Mouse (Mus musculus) cerebellum, adult (tissue): Measurements from ENCODE around the gene Prdm1.

Source experiments
- ATAC-seq: cut with Nextera tagmentation; 2 replicates; pipeline ENCODE4 v1.9.2; 2017; ENCODE audit warnings: mild to moderate bottlenecking, moderate library complexity, mixed read lengths; ENCODE audit not compliant: insufficient number of reproducible peaks, low FRiP score, low TSS enrichment

The Prdm1 gene

DNA sequence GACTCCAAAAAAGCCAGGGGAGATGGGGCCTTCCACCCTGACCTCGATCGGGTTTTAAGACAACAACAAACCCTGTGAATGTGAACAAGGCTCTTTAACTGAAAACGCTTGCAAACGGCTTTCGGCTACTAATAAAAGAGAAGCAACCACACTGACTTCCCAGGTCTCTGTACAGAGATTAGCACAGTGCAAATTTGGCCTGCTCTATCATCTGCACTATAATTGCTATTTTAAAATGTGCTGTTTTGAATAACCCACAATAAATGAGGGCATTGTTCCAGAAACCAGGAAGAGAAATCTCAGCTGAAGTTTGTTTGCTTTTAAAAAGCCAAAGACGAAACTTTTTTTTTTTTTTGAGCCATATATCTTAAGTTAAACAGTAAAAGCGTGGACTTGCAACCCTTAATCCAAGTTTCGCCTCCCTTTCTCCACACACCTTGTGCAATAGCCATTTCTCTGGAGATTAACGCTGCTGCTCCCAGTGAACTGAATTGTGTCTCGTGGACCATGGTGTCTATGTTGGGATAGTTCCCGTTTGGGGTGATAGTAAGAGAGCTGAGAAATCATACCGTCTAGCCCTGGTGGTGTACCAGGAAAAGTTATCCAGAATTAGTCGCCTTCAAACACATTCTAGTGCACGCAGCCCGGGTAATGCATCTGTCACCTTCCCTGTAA is 34.3 kb downstream of the Prdm1 start:
- no peak for ATAC-seq

DNA sequence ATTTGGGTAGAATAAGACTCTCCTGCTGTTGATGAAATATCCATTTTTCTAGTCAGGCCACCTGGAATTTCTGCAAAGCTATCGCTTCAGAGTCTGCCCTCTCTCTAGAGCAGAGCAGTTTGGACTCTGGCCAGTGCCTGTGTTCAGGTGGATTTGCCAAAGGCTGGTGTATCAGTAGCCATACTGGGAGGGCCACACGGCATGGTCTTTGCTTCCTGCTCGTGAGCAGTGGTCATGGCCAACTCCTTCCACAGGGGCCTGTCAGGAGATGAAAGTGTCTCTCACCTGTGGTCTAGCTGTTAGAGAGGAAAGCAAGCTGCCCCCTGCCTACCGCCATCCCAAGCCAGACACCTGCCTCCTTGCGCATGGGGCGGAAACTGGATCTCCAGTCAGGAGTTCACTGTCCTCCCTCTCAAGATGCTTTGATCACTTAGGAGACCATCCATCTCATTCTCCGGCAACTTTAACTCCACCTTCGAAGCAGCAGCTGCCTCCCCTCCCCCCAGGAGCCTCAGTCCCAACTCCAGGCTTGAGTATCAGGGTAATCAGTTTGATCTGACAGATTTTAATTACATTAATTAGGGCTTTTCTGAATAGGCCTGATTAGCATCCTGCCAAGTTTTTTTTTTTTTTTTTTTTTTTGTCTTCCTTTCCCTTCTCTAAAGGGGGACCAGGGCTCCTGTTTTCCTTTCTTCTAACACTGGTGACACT is 35.3 kb downstream of the Prdm1 start:
- peak; percentile 26; the same call in 1 of the 2 replicates for ATAC-seq

DNA sequence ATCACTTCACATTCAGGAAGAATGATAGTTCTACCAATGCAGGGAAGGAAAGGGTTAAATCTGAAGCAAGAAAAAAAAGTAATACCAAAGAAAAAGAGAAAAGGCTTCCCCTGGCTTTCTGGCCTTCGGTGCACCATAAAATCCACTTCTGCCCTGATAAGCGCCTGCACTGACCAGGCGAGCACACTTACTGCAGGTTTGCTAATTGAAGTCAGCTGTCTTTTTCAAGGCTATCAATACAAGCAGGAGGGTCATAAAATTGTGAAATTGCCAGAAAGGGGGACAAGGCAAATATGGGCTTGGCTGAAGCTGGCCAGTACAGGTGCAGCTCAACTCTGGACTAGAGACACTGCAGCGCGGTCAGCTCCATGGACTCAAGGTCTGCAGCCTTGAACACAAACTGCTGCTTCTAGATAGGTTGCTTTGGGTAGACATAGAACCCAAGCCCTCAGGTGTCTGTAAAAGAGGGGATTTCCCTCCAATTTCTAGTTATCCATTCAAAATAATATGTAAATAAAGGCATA is 37.3 kb downstream of the Prdm1 start:
- ATAC-seq, result no peak

DNA sequence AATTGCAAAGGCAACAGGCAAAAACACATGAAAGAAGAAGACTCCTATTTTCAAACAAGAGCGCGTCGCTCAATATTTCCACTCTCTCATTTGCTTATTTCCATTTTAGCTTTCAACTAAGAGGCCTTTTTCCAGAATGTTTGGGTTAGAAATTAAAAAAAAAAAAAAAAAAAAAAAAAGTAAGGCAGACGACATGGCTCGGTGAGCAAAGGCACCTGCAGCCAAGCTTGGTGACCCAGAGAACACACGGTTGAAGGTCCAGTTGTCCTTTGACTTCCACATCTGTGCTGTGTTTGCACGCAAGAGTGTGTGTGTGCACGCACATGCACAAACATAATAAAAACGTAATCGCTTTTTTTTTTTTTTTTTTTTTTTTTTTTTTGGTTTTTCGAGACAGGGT is 41.2 kb downstream of the Prdm1 start:
- no peak for ATAC-seq

DNA sequence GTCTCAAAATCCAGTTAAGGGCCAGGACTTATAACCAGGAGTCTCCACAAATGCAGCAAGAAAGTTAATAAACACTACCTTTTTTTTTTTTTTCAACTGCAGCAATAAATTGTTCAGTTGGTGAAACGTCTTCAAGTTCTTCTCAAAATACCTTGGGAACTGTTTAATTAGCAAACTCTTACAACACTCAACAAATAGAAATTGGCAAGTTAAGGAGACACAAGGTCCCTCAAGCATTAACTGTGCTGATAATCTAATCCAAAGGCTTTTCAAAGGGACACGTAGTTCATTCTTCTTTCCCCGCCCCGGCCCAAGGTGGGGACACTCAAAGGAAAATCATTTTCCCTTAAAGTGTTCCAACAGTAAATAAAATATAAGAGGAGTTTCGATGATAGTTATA is 44.2 kb downstream of the Prdm1 start:
- no peak for ATAC-seq

DNA sequence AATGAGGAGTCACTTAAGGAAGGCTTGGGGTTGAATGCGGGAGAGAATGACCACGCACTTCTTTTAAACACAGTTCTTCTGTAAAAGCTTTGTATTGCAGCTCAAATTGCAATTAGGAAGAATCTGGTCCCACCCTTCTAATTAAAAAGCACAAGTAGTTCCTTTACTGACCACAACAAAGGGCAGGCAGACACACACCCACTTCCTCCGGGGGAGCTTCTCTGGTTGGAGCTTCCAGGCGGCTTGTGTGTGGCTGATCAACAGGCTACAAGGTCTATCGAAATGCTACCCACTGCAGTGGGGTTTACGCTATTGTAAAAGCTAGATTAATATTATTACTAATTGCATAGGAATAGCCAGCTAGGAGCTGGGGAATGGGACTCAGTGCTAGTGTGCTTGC is 45.2 kb downstream of the Prdm1 start:
- no peak for ATAC-seq

DNA sequence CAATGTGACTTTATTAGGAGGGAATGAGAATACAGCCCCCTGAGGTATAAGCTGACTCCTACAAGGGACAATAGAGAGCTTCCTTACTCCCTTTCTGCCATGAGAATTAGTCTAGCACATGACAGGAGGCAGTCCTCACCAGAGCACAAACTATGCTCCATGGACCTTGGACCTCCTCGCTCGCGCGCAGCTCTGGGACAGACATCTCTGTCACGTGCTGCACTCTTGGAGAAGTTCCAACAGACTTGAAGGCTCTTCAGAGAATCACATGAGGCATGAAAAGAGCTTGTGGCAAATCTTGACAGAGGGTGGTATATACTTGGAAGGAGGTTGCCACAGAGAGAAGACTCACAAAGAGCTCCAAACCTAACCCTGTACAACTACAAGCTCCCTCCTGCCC is 46.9 kb downstream of the Prdm1 start:
- ATAC-seq, result no peak

DNA sequence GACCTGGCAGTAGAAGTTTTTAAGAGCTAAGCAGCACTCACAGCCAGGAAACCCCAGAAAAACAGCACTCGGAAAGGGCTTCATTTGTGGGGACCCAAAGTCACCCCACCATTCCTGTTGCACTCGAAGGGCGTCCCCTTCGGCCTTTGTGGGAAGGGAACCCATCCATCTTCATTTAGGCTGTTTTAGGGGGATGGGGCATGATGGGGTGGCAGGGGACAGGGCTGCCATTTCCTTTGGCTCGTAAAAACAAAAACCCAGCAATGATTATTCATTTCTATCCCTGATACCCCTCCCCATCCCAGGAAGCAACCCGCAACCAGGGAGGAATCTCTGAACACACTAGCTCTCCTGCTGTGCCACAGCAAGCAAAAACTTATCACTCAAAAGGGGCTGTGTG is 49.0 kb downstream of the Prdm1 start:
- ATAC-seq, result no peak

DNA sequence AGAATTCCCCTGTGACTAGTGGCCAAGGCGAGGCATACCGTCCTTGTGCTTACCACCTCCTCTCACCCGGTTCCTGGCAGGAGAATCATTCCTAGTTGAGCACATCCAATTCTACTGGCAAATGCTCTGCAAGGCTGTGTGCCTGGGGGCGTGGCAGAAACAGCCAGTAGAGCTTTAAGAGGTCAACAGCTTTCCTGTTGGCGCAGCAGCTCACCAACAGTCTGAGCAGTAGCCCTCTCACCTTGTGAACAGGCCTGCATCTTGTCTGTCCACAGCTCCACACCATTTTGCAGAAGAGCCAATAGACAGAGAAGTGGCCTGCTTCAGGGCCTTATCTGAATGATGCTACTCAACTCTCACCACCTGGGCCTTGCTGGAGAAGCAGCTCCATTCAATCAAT is 50.2 kb downstream of the Prdm1 start:
- ATAC-seq, result no peak

DNA sequence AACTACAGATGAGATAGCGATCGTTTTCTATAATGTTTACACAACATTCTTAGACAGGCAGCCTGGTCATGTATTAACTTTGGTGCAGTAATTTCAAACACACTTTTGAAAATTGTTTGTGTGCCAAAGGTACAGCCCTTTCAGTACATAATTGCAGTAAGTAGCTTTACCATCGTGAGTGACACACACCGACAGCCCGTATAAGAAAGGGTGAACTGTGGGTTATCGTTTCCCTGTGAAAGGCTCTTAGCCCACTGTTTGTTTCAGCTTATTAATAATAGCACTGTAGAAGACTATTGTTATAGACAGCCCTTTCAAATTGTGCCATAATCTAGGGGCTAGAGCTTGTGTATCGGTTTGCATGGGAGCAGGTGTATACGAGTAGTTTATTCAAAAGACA is 51.1 kb downstream of the Prdm1 start:
- ATAC-seq, result no peak

DNA sequence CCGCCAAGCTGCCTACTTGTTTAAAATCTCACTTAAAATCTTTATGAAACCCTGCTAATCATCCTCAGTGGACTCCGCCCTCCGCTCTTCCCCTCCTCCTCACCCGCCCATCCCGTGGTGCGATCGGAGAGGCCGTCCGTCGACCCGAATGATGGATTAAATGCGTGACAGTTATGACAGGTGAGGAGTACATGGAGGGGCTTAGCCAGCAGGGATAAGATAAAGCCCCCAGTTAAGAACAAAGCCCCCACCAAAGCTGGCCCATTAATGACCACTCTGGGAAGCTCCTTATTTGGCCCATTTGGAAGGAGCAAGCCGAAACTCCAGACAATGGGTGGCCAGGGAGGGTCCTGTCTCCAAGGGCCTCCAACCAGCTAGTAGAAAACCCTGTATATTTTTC is 51.8 kb downstream of the Prdm1 start:
- no peak for ATAC-seq

DNA sequence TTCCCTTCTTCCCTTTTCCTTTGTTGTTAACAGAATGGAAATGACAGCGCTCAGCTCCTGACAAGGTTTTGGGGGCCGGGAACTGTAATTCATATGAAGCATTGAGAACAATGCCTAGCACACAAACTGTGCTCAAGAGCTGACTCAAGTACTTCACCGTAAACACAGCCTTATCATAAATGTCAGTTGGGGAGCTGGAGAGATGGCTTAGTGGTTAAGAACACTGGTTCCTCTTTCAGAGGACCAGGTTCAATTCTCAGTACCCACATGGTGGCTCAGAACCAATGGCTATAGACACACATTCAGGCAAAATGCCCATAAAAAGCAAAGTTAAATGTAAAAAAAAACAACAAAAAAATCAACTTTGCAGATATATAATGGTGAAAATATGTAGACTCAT is 52.9 kb downstream of the Prdm1 start:
- ATAC-seq, result no peak

DNA sequence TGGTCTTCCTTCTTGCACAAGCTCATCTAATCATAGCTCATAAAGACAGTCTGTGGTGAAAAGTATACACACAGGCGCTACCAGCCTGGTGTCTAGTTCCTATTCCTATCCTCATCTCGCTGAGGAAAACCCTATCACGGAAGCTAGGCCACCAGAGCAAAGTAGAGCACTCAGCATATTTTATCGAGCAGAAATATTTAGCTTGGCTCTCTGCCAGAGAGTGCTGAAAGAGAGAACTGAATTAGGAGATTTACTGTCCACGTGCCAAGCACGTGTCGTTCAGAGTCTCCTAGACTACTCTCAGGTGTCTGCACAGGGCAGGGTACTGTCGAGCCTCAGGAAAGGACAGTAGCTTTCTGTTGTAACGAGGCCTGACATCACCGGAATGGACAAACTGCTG is 54.0 kb downstream of the Prdm1 start:
- ATAC-seq, result no peak

DNA sequence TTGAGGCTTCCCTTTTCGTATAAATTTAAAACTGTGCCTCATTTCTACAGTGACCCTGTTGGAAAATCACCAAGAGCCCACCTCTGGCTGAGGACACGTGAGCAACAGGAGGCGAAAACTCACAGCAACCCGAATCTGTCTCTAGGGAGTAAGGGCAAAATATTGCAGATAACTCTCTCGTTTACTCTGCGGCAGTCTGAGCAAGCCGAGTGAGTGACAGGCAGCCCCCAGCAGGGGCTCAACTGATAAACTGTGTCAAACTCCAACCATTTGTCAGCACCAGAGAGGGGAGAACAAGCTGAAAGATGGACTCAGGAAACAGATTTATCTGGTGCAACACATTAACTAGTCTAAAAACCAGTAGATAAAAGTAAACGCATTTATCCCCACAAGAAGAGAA is 62.7 kb downstream of the Prdm1 start:
- no peak for ATAC-seq

DNA sequence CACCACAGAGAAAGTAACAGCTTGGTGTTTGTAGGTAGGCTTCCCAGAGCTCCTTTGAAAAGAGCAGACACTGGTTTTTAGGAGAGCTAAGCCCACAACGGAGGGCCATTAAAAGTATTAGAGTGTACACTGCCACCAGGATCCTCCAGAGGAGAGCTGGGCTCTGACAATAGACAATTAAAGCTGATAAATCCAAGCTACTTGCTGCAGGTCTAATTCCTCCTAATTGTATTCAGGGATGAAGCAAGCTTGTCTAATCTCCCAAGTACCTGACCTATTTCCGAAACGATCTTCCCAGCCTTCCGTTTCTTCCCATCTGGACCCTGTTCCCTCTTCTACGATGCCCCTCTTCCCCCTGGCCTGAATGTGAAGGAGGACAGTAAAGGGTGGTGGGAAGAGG is 63.7 kb downstream of the Prdm1 start:
- no peak for ATAC-seq

DNA sequence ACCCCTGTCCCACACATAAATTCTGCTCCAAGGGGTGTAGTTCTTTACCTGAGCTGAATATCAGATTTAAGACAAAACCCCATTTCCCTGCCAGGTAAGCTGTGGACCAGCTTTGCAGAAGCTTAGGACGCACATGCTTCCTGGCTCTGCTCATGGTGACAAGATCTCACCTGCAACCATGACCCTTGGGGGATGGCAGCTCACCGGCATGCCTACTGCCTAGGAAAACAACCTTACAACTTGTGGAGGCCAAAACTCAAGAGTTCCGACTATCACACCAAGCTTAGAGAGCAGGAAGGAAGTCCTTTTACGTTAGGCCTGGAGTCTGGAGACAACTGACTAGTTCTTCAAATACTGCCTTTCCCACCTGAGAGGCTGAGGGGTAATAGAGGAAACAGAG is 64.4 kb downstream of the Prdm1 start:
- no peak for ATAC-seq

DNA sequence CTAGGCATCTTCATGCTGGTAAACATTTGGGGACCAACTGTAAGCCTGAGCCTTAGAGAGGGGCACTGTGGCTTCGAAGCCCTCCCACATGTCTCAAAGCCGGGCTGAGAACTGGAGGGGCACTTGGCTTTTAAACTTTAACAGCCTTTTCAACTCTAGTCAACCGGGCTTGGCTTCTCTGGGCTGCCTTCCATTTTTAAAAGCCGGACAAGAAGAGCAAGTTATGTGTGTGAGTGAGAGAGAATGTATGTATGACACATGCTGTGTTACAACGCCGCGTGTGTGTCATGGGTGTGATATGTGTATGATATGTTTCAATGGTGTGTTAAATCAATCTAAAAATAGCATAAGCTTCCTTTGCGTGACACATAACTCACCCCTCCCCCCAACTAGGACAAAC is 66.0 kb downstream of the Prdm1 start:
- ATAC-seq, result no peak

DNA sequence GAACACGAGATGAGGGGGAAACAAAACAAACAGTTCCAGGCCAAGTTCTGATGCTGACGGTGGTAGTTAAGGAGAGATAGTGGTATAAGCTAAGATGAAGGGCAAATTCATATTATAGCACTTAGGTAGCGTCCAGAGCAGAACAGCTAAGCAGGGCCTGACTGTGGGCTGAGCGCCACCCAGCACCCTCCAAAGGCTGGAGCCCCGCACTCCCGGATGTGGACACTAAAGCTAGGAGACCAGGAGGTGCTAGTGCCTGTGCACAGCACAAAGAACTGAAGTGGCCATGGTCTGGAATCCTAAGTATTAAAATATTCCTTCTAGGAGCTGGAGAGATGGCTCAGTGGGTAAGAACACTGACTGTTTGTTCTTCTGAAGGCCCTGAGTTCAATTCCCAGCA is 67.2 kb downstream of the Prdm1 start:
- no peak for ATAC-seq

DNA sequence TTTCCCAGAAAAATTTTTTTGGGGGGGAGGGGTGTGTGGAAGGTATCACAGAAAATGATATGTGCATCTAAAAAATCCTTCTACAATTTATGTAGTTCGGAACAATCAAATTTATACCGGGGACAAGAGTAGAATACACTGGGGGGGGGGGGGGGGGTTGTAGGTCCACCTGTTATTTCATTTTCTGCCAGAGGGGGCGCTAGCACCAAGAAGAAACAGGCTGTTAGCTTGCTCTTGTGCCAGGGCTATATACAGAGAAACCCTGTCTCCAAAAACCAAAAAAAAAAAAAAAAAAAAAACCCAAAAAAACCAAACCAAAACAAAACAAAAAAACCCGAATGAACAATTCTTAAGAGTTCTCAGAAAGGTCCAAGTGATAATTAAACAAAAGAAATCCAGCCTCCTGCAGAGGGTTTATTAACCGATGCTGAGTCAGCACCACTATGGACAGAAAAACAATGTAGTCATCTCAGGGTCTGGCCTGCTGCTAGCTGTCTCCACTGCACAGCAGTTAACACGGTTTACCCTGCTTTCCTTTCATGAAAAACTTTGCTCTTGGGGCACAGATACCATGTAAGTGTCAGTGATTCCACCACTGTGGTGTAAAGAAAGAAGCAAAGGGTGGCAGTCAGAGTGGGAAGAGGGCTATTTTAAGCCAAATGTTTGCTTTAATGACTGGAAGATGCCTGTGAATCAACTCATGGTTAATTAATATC is 68.0 kb downstream of the Prdm1 start:
- ATAC-seq, result no peak

DNA sequence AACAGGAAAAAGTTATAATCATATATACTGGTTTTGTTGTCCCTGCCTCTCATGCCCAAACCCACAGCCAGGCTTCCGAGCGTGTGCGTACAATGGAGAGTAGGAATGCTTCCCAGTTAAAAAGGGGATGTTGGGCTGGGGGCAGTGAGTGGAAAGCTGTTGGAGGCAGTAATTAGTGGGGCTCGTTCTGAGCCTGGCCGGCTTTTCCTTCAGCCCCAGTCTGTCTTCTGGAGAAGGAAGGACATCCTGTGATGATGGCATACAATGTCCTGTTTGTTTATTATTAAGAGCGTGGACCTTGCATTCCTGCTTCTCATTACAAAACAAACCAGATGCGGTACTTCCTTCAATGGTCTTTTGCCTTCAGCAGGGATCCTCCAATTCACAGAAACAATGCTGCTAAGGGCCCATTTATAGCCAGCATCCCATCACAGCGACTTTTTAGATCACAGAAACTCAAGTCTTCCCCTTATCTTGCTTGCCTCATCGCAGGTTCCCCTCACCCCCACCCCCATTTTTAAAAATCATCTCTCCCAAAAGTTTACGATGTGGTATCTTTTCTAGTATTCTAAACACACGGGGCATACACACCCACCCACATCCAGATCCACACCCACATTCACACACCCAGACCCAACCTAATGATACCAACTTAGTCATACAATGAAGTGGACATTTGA is 68.8 kb downstream of the Prdm1 start:
- ATAC-seq, result no peak
